Mouse (Mus musculus) MEL (cell line): ENCODE results near the gene Csmd2. TPM values are rescaled to one million over a fixed set of nuclear protein-coding genes. Genes with fewer than 3 reads are reported as not detected.

Source experiments
- DNase-seq: peaks from one replicate; pipeline ENCODE4 v3.0.0; 2011; ENCODE audit warnings: low read depth, low spot score
- H3K27ac ChIP-seq: 2 replicates; pipeline ENCODE4 v1.5.1; 2012; ENCODE audit warnings: low read depth, mild to moderate bottlenecking, control low read depth, low read length, moderate library complexity; ENCODE audit not compliant: control insufficient read depth
- H3K27me3 ChIP-seq, 2 experiments: fragments of 150-350 bp in 1 of 2; sonication (generic) in 1 of 2; 2 replicates each; pipeline ENCODE4 v1.6.1; 2012; ENCODE audit warnings: low read length in 2 of 2, mild to moderate bottlenecking in 2 of 2, improper control_type of control experiment in 1 of 2, moderate library complexity in 1 of 2; ENCODE audit not compliant: insufficient read depth in 2 of 2, control insufficient read depth in 1 of 2
- H3K36me3 ChIP-seq, 2 experiments: 2 replicates each; pipeline ENCODE4 v1.6.1; 2012 to 2014; ENCODE audit warnings: low read length in 2 of 2, improper control_type of control experiment in 1 of 2, inconsistent platforms in 1 of 2, mild to moderate bottlenecking in 1 of 2; ENCODE audit not compliant: insufficient read depth in 2 of 2, control insufficient read depth in 1 of 2
- H3K4me1 ChIP-seq, 2 experiments: fragments of 150-350 bp in 1 of 2; sonication (generic) in 1 of 2; 2 replicates each; pipeline ENCODE4 v1.6.1; 2012; ENCODE audit warnings: low read length in 2 of 2, improper control_type of control experiment in 1 of 2, mild to moderate bottlenecking in 1 of 2; ENCODE audit not compliant: insufficient read depth in 2 of 2, control insufficient read depth in 1 of 2
- H3K4me3 ChIP-seq, 2 experiments: fragments of 150-350 bp in 1 of 2; sonication (generic) in 1 of 2; 2 replicates each; pipeline ENCODE4 v1.5.1; 2012; ENCODE audit warnings: low read depth in 2 of 2, low read length in 2 of 2, mild to moderate bottlenecking in 2 of 2, moderate library complexity in 2 of 2, control low read depth in 1 of 2, improper control_type of control experiment in 1 of 2; ENCODE audit not compliant: control insufficient read depth in 1 of 2, insufficient read depth in 1 of 2
- H3K79me2 ChIP-seq: 2 replicates; pipeline ENCODE4 v1.6.1; 2012; ENCODE audit warnings: mild to moderate bottlenecking, low read length, moderate library complexity; ENCODE audit not compliant: control insufficient read depth, poor library complexity, insufficient read depth
- H3K9ac ChIP-seq: 2 replicates; pipeline ENCODE4 v1.6.1; 2012; ENCODE audit warnings: low read depth, mild to moderate bottlenecking, control low read depth, low read length, moderate library complexity; ENCODE audit not compliant: control insufficient read depth, poor library complexity, severe bottlenecking
- H3K9me3 ChIP-seq: fragments of 150-350 bp; sonication (generic); replicated peaks from 2 replicates; pipeline ENCODE4 v1.6.1; 2012; ENCODE audit warnings: mild to moderate bottlenecking, low read length, improper control_type of control experiment, moderate library complexity; ENCODE audit not compliant: insufficient read depth
- BHLHE40 ChIP-seq: IDR thresholded peaks from 2 replicates; pipeline ENCODE4 v1.6.1; 2012; ENCODE audit warnings: low read depth, mild to moderate bottlenecking, inconsistent platforms, low read length, improper control_type of control experiment, borderline replicate concordance
- E2F4 ChIP-seq: IDR thresholded peaks from 2 replicates; pipeline ENCODE4 v1.6.1; 2011; ENCODE audit warnings: low read depth, low read length, improper control_type of control experiment, borderline replicate concordance
- ELF1 ChIP-seq: IDR thresholded peaks from 2 replicates; pipeline ENCODE4 v1.6.1; 2014; ENCODE audit warnings: low read depth, mild to moderate bottlenecking, inconsistent platforms, low read length, improper control_type of control experiment, moderate library complexity
- EP300 ChIP-seq, 2 experiments: IDR thresholded peaks; 2 replicates each; pipeline ENCODE4 v1.6.1; 2011; ENCODE audit warnings: improper control_type of control experiment in 2 of 2, low read length in 2 of 2, low read depth in 1 of 2, mild to moderate bottlenecking in 1 of 2
- GABPA ChIP-seq: IDR thresholded peaks from 2 replicates; pipeline ENCODE4 v1.6.1; 2012; ENCODE audit warnings: low read depth, mild to moderate bottlenecking, inconsistent platforms, low read length, improper control_type of control experiment, moderate library complexity
- GATA1 ChIP-seq: IDR thresholded peaks from 2 replicates; pipeline ENCODE4 v1.6.1; 2011; ENCODE audit warnings: low read depth, low read length, improper control_type of control experiment
- JUND ChIP-seq: IDR thresholded peaks from 2 replicates; pipeline ENCODE4 v1.6.1; 2011; ENCODE audit warnings: low read depth, mild to moderate bottlenecking, improper control_type of control experiment, low read length
- KAT2A ChIP-seq: conservative IDR thresholded peaks from 2 replicates; pipeline ENCODE4 v1.6.1; 2012; ENCODE audit warnings: low read depth, low read length, improper control_type of control experiment, inconsistent platforms
- MAFK ChIP-seq: IDR thresholded peaks from 2 replicates; pipeline ENCODE4 v1.6.1; 2011; ENCODE audit warnings: low read depth, mild to moderate bottlenecking, low read length, improper control_type of control experiment, borderline replicate concordance
- MAZ ChIP-seq: IDR thresholded peaks from 2 replicates; pipeline ENCODE4 v1.6.1; 2012; ENCODE audit warnings: low read depth, mild to moderate bottlenecking, inconsistent platforms, low read length, improper control_type of control experiment
- MEF2A ChIP-seq: IDR thresholded peaks from 2 replicates; pipeline ENCODE4 v1.6.1; 2014; ENCODE audit warnings: low read depth, mild to moderate bottlenecking, inconsistent platforms, low read length, improper control_type of control experiment; ENCODE audit not compliant: poor library complexity, insufficient replicate concordance, severe bottlenecking; ENCODE audit errors: extremely low read depth
- MYB ChIP-seq: IDR thresholded peaks from 2 replicates; pipeline ENCODE4 v1.6.1; 2011; ENCODE audit warnings: mild to moderate bottlenecking, low read depth, low read length, improper control_type of control experiment
- NRF1 ChIP-seq: IDR thresholded peaks from 2 replicates; pipeline ENCODE4 v1.6.1; 2014; ENCODE audit warnings: low read depth, mild to moderate bottlenecking, inconsistent platforms, low read length, improper control_type of control experiment, moderate library complexity; ENCODE audit not compliant: poor library complexity, insufficient read depth, severe bottlenecking
- POLR2AphosphoS2 ChIP-seq: IDR thresholded peaks from 2 replicates; pipeline ENCODE4 v1.6.1; 2011; ENCODE audit warnings: low read length, improper control_type of control experiment
- POLR2AphosphoS5 ChIP-seq: IDR thresholded peaks from 2 replicates; pipeline ENCODE4 v1.6.1; 2012; ENCODE audit warnings: low read depth, borderline replicate concordance, mild to moderate bottlenecking, inconsistent platforms, low read length, moderate library complexity, mixed read lengths
- SIN3A ChIP-seq: IDR thresholded peaks from 2 replicates; pipeline ENCODE4 v1.6.1; 2012; ENCODE audit warnings: low read length, improper control_type of control experiment, inconsistent platforms
- SMC3 ChIP-seq: IDR thresholded peaks from 2 replicates; pipeline ENCODE4 v1.6.1; 2011; ENCODE audit warnings: low read depth, low read length, improper control_type of control experiment
- TBP ChIP-seq: IDR thresholded peaks from 2 replicates; pipeline ENCODE4 v1.8.0; 2011; ENCODE audit warnings: low read depth, low read length, improper control_type of control experiment
- TCF12 ChIP-seq: IDR thresholded peaks from 2 replicates; pipeline ENCODE4 v1.6.1; 2014; ENCODE audit warnings: low read depth, mild to moderate bottlenecking, inconsistent platforms, low read length, improper control_type of control experiment, moderate library complexity
- USF1 ChIP-seq: IDR thresholded peaks from 2 replicates; pipeline ENCODE4 v1.6.1; 2014; ENCODE audit warnings: low read depth, mild to moderate bottlenecking, inconsistent platforms, low read length, improper control_type of control experiment, moderate library complexity
- USF2 ChIP-seq, 2 experiments: IDR thresholded peaks; 2 replicates each; pipeline ENCODE4 v1.6.1; 2011 to 2012; ENCODE audit warnings: improper control_type of control experiment in 2 of 2, low read length in 2 of 2, borderline replicate concordance in 1 of 2, inconsistent platforms in 1 of 2, low read depth in 1 of 2, mild to moderate bottlenecking in 1 of 2; ENCODE audit not compliant: insufficient read depth in 1 of 2
- ZKSCAN1 ChIP-seq: IDR thresholded peaks from 2 replicates; pipeline ENCODE4 v1.6.1; 2012; ENCODE audit warnings: low read depth, mild to moderate bottlenecking, inconsistent platforms, low read length, improper control_type of control experiment, moderate library complexity
- polyA plus RNA-seq, 2 experiments: library from polyadenylated mRNA; stranded (reverse) in 1 of 2; unstranded in 1 of 2; fragments of >175 nt in 1 of 2; fragments of >200 nt in 1 of 2; gene quantifications; 2 replicates each; pipeline versions ENCODE4 v1.2.1 to v1.2.4; 2012; ENCODE audit warnings: low replicate concordance in 2 of 2, low read depth in 1 of 2; ENCODE audit not compliant: insufficient read length in 2 of 2, insufficient read depth in 1 of 2, missing spikeins in 1 of 2
- total RNA-seq: library from RNA; depleted of rRNA; stranded (reverse); fragments of 300-350 nt; gene quantifications from 2 replicates; pipeline ENCODE4 v1.2.3, GENCODE M21; 2012

Gene Csmd2
- total and polyA plus RNA-seq, 3 experiments = not detected

DNA sequence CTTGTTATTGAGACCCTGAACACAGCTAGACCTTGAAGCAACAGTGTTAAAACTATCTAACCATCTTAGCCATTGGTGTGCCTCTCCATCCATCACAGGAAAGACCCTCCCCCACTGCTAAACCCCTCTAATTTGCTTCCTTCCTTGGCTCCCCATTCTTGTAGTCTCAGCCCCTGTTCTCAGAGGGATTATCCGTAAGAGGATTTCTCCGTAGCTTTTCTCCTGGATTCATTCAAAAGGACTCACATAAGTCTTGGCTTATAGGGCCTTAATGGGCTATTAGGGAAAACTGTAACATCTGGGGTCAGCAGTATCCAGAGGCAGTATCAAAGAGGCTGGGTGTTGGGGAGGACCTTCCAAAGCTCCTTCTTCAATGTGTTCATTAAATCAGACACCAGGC, 152.3 kb downstream of the Csmd2 start:
- no peak for TF ChIP-seq ELF1
- TF ChIP-seq NRF1 = no peak
- no peak for TF ChIP-seq GABPA
- TF ChIP-seq, all 39 proteins: peak for 0
- no peaks in the 10 kb centered on the region for H3K36me3 ChIP-seq
- H3K4me3 ChIP-seq = no peak overlapping the region
- no peak overlapping the region for H3K27ac ChIP-seq
- H3K9me3 ChIP-seq = no peaks in the 10 kb centered on the region
- no peaks in the 10 kb centered on the region for H3K4me1 ChIP-seq
- no peak overlapping the region for H3K9ac ChIP-seq
- DNase-seq = no peak
- H3K79me2 ChIP-seq = no peaks in the 10 kb centered on the region
- H3K27me3 ChIP-seq = no peaks in the 10 kb centered on the region

DNA sequence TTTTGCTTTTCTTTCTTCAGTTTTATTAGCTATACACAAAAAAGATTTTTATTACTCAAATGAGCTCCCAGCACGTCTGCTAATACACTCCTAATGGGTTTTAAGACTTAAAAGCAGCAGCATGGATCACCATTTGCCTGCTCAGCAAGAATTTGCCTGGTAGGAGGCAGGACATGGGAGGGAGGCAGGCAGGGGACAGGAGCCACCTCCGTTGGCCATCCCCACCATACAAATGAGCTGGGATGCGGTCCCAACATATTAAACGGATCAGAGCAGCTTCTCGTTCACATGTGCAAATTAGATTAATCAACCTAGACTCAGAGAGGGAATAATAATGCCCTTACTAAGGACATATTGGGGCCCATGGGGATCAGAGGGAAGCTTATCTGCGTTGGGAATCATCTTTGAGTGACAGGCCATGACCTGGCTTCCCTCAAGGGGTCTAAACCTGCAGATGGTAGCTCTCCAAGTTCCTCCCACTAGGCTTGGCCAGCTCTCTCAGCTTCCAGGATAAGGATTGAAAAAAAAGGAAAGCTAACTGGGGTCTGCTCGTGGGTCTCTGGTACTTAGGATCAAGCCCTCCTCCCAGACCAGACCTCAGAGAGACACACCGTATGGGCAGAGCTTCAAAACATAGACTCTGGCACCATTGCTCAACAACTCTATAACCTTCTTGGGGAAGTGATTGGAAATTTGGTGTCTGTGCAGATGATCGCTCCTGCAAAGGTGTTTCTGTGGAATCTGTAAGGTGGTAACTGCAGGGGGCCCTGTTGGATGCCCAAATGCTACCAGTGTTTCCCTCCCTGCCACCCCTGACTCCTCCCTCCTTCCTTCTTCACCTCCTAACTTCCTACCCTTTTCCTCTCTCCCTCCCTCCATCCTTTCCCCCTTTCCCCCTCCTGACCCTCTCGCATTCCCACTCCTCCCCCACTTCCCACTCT, 153.8 kb downstream of the Csmd2 start:
- no peaks in the 10 kb centered on the region for H3K9me3 ChIP-seq
- no peak for DNase-seq
- H3K27ac ChIP-seq = no peak overlapping the region
- H3K9ac ChIP-seq = no peak overlapping the region
- TF ChIP-seq ELF1 = no peak
- TF ChIP-seq SMC3 = no peak
- TF ChIP-seq TCF12 = no peak
- TF ChIP-seq MEF2A = no peak
- TF ChIP-seq KAT2A = no peak
- no peak for TF ChIP-seq GATA1
- no peak for TF ChIP-seq NRF1
- H3K4me1 ChIP-seq = no peaks in the 10 kb centered on the region
- H3K79me2 ChIP-seq = no peaks in the 10 kb centered on the region
- H3K4me3 ChIP-seq = no peak overlapping the region
- H3K36me3 ChIP-seq = no peaks in the 10 kb centered on the region
- H3K27me3 ChIP-seq = no peaks in the 10 kb centered on the region

DNA sequence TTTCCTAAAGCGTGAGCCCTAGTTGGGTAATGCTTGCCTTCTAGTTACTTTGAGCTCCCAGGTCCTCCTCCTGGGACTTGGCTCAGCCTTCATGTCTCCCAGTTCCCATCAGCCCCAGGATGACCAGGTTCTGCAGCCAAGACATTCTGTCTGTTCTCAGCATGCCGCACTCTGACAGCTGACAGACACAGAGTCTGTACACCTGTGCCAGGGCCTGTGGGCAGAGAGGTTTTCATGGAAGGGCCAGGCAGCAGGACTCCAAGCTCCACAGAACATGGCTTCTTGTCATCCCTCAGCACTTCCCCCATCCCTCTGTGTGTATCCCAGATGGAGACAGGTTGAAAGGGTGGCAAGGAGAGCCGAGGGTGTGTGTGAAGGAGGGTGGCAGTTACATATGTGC, 154.6 kb downstream of the Csmd2 start:
- Histone ChIP-seq H3K4me1 (no peaks in the 10 kb centered on the region), H3K9me3 (no peaks in the 10 kb centered on the region), H3K9ac (no peak overlapping the region), H3K36me3 (no peaks in the 10 kb centered on the region), H3K27me3 (no peaks in the 10 kb centered on the region), H3K27ac (no peak overlapping the region), H3K79me2 (no peaks in the 10 kb centered on the region), H3K4me3 (no peak overlapping the region)
- DNase-seq = no peak
- TF ChIP-seq E2F4 (no peak), SIN3A (no peak), GATA1 (no peak), BHLHE40 (no peak), MYB (no peak), GABPA (no peak), POLR2AphosphoS2 (no peak), POLR2AphosphoS5 (no peak), MAZ (no peak), JUND (no peak), TBP (no peak), KAT2A (no peak), EP300 (IDR thresholded peaks at IDR 0.05; ENCODE audit: low read depth in 1 of 2, low read length in 2 of 2) (no peak), MAFK (no peak), USF1 (no peak), ZKSCAN1 (no peak), USF2 (IDR thresholded peaks at IDR 0.05; ENCODE audit: borderline replicate concordance in 1 of 2, insufficient read depth in 1 of 2, low read depth in 1 of 2, low read length in 2 of 2) (no peak), TCF12 (no peak)
